Mouse (Mus musculus): ENCODE measurements around the gene Cyp2e1. TPM values are rescaled to one million over a fixed set of nuclear protein-coding genes. Genes with fewer than 3 reads are reported as not detected.

Gene Cyp2e1
- polyA plus RNA-seq (2015; fragmentation: Nextera tagmentation; extraction: Ambion mirVana): 0.10 and 0.15 TPM in 2 replicates

GRCm38 (mm10) chr7:140763447-140764020 is at the start of gene Cyp2e1:
Gene Cyp2e1 (plus strand): TSS chr7:140763739.

GRCm38 (mm10) chr7:140787406-140788052 is 24.0 kb downstream of the Cyp2e1 start, which contains the start of gene Syce1:
Gene Syce1 (minus strand): TSS chr7:140787852.

GRCm38 (mm10) chr7:140821653-140822329 is 58.3 kb downstream of the Cyp2e1 start, which contains the start of gene Zfp941:
Gene Zfp941 (minus strand): TSS chr7:140822178.

Other genes starting within 250 kb of the Cyp2e1 start
- gene Olfr538, start 195.9 kb upstream of the Cyp2e1 start, polyA plus RNA-seq (2015; fragmentation: Nextera tagmentation; extraction: Ambion mirVana): not detected in 2 replicates
- gene Olfr46, start 162.5 kb upstream of the Cyp2e1 start, polyA plus RNA-seq (2015; fragmentation: Nextera tagmentation; extraction: Ambion mirVana): 0.01 TPM in 1 of 2 replicates, not detected in the other
- not detected in 2 replicates for gene Olfr61, start 134.8 kb upstream of the Cyp2e1 start, polyA plus RNA-seq (2015; fragmentation: Nextera tagmentation; extraction: Ambion mirVana)
- gene Olfr53, start 117.3 kb upstream of the Cyp2e1 start, polyA plus RNA-seq (2015; fragmentation: Nextera tagmentation; extraction: Ambion mirVana): not detected in 2 replicates
- gene Olfr539, start 103.8 kb upstream of the Cyp2e1 start, polyA plus RNA-seq (2015; fragmentation: Nextera tagmentation; extraction: Ambion mirVana): 0.04 TPM in 2 replicates
- not detected in 2 replicates for gene Olfr45, start 81.8 kb upstream of the Cyp2e1 start, polyA plus RNA-seq (2015; fragmentation: Nextera tagmentation; extraction: Ambion mirVana)
- gene Olfr541, start 66.5 kb upstream of the Cyp2e1 start, polyA plus RNA-seq (2015; fragmentation: Nextera tagmentation; extraction: Ambion mirVana): not detected in 2 replicates
- gene Syce1, start 24.1 kb downstream of the Cyp2e1 start, polyA plus RNA-seq (2015; fragmentation: Nextera tagmentation; extraction: Ambion mirVana): 0.52 and 0.67 TPM in 2 replicates
- gene Zfp941, start 58.4 kb downstream of the Cyp2e1 start, polyA plus RNA-seq (2015; fragmentation: Nextera tagmentation; extraction: Ambion mirVana): 22.0 and 25.1 TPM in 2 replicates
- gene Urah, start 71.3 kb downstream of the Cyp2e1 start, polyA plus RNA-seq (2015; fragmentation: Nextera tagmentation; extraction: Ambion mirVana): 0.46 and 1.5 TPM in 2 replicates
- gene Scgb1c1, start 81.8 kb downstream of the Cyp2e1 start, polyA plus RNA-seq (2015; fragmentation: Nextera tagmentation; extraction: Ambion mirVana): not detected in 2 replicates
- 0.22 and 0.36 TPM in 2 replicates for gene Odf3, start 84.1 kb downstream of the Cyp2e1 start, polyA plus RNA-seq (2015; fragmentation: Nextera tagmentation; extraction: Ambion mirVana)
- 0.34 TPM in 1 of 2 replicates, not detected in the other for gene Gm45785, start 92.6 kb downstream of the Cyp2e1 start, polyA plus RNA-seq (2015; fragmentation: Nextera tagmentation; extraction: Ambion mirVana)
- 78.6 and 85.7 TPM in 2 replicates for gene Ric8a, start 93.2 kb downstream of the Cyp2e1 start, polyA plus RNA-seq (2015; fragmentation: Nextera tagmentation; extraction: Ambion mirVana)
- 60.4 and 62.6 TPM in 2 replicates for gene Bet1l, start 93.8 kb downstream of the Cyp2e1 start, polyA plus RNA-seq (2015; fragmentation: Nextera tagmentation; extraction: Ambion mirVana)
- 242 and 248 TPM in 2 replicates for gene Psmd13, start 118.2 kb downstream of the Cyp2e1 start, polyA plus RNA-seq (2015; fragmentation: Nextera tagmentation; extraction: Ambion mirVana)
- gene Sirt3, start 118.6 kb downstream of the Cyp2e1 start, polyA plus RNA-seq (2015; fragmentation: Nextera tagmentation; extraction: Ambion mirVana): 82.3 and 96.7 TPM in 2 replicates
- 2.2 and 3.0 TPM in 2 replicates for gene Cox8b, start 136.7 kb downstream of the Cyp2e1 start, polyA plus RNA-seq (2015; fragmentation: Nextera tagmentation; extraction: Ambion mirVana)
- 1.2 TPM in 2 replicates for gene Nlrp6, start 157.2 kb downstream of the Cyp2e1 start, polyA plus RNA-seq (2015; fragmentation: Nextera tagmentation; extraction: Ambion mirVana)
- gene Pgghg, start 177.7 kb downstream of the Cyp2e1 start, polyA plus RNA-seq (2015; fragmentation: Nextera tagmentation; extraction: Ambion mirVana): 7.1 and 7.4 TPM in 2 replicates
- 1.3 and 2.4 TPM in 2 replicates for gene Ifitm5, start 186.6 kb downstream of the Cyp2e1 start, polyA plus RNA-seq (2015; fragmentation: Nextera tagmentation; extraction: Ambion mirVana)
- not detected in 2 replicates for gene Gm45717, start 192.2 kb downstream of the Cyp2e1 start, polyA plus RNA-seq (2015; fragmentation: Nextera tagmentation; extraction: Ambion mirVana)
- gene Ifitm2, start 192.2 kb downstream of the Cyp2e1 start, polyA plus RNA-seq (2015; fragmentation: Nextera tagmentation; extraction: Ambion mirVana): 257 and 296 TPM in 2 replicates
- gene Ifitm1, start 203.5 kb downstream of the Cyp2e1 start, polyA plus RNA-seq (2015; fragmentation: Nextera tagmentation; extraction: Ambion mirVana): 43.2 and 67.3 TPM in 2 replicates
- 166 and 167 TPM in 2 replicates for gene Ifitm3, start 247.0 kb downstream of the Cyp2e1 start, polyA plus RNA-seq (2015; fragmentation: Nextera tagmentation; extraction: Ambion mirVana)